Mouse (Mus musculus): ENCODE data around the gene Por.

Por gene

GRCm38 (mm10) chr5:135657128-135657527, 12.7 kb upstream of the Por start:
- no peak for DNase-seq (ENCODE audit: low read depth, low spot score)

DNA sequence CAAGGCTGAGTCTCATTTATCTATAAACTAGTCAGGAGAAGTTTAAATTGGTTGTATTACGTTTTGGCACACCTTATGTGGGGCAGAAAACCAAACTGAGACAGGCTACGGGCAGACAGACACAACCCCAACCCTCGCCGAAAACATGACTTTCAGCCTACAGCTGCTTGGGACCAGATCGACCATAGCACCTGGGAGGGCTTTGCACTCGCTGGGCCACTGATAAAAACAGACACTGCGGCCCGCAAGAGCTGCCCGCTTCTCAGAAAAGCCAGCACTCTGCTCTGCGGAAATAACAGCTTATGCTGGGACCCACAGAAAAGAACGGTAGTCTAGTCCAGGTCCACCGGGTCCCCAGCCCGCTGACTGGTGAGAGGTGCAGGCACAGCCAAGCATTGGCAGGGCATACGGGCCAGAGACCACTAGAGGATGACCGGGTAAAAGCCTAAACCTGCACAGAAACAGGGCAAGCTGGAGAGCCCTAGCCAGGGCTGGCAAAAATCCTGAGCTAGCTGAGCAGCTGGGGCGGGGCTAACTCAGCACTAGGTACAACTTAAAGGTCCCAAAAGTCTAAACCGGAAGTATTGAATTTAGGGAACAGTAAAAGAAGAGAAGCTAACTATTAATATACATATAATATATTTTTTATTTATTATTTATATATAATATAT, 12.0 kb upstream of the Por start:
- DNase-seq (ENCODE audit: low read depth, low spot score): no peak

- no peak for DNase-seq (ENCODE audit: low read depth, low spot score)
Measured at GRCm38 (mm10) chr5:135659956-135660355, 9.9 kb upstream of the Por start.

- no peak for DNase-seq (ENCODE audit: low read depth, low spot score)
Measured at GRCm38 (mm10) chr5:135660535-135660934, 9.3 kb upstream of the Por start.

DNA sequence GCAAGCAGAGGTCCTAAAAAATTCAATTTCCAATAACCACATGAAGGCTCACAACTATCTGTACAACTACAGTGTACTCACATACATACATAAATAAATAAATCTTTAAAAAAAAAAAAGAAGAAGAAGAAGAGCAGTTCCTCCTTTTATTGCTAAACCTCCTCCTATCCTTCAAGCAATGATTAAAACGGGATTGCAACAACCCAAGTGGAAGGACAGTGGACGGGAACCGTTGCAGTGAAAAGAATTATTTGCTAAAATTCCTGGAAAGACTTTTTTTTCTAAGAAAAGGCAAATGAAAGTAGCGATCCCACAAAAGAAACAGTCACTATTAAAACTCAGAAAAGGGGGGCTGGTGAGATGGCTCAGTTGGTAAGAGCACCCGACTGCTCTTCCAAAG, 2.9 kb upstream of the Por start:
- DNase-seq (ENCODE audit: low read depth, low spot score): no peak

DNA sequence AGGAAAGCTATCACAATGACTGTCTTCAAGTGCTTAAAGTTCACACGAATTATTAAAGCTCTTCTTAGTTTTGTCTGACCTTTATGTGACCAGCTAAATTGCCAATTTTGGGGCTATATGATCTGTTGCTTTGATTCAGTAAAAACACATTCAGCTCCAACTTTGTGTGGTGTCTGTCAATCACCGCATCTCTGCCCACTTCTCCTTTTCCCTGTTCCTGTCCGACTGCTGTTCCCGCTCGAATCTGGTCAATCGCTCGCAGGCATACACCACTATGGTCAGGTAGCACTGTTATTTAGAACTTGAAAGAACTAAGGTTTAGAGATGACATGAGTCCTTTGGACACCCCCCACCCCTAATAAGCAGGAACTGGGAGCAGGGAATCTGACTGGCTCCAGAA, 1.8 kb upstream of the Por start:
- DNase-seq (ENCODE audit: low read depth, low spot score): no peak

DNA sequence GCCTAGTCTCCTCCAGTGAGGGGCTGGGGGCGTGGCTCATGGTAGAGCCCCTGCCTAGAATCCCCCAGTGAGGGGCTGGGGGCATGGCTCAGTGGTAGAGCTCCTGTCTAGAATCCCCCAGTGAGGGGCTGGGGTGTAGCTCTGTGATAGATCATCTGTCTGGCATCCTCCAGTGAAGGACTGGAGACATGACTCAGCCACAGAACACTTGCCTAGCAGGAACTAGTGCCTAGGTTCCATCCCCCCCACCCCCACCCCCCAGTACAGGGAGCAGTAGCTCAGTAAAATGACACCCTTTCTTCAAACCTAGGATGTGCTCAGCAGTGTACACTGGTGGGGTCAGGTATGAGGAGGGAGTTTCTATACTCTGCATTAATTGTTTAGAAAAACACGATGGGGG, 1.0 kb downstream of the Por start:
- no peak for DNase-seq (ENCODE audit: low read depth, low spot score)

DNA sequence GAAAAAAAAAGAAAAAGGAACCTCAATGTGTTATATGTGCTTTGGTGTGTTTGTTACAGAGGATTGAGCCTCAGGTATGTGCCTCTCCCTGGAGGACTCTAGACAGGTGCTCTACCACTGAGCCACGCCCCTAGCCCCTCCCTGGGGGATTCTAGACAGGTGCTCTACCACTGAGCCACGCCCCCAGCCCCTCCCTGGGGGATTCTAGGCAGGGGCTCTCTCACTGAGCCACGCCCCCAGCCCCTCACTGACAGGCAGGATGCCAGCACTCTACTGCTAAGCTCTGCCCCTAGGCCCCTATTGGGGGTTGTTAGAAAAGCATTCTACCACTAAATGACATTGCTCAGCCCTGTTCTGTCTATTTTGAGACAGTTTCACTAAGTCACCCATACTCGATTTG, 2.7 kb downstream of the Por start:
- DNase-seq (ENCODE audit: low read depth, low spot score): no peak

- DNase-seq (ENCODE audit: low read depth, low spot score): no peak
Measured at GRCm38 (mm10) chr5:135672980-135673379, 3.1 kb downstream of the Por start.

DNA sequence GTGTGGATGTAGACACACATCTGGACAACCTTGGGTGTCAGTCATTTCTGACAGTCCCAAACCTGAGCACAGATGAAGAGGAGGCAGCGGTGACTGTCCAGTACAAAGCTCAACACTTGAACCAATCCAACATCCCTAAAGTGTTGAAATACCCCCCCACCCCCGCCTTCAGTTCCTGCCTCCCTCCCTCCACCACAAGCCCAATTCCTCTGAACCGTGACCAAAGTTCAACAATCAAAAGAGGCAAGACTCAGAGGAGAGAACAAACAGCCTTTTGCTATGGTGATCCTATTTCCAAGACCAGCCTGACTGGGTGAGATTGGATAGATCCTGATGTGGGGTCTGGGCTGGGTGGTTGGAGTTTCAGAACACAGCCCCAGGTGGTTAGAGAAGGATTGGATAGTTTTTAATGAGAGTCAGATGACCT, 4.5 kb downstream of the Por start:
- DNase-seq (ENCODE audit: low read depth, low spot score): no peak

DNA sequence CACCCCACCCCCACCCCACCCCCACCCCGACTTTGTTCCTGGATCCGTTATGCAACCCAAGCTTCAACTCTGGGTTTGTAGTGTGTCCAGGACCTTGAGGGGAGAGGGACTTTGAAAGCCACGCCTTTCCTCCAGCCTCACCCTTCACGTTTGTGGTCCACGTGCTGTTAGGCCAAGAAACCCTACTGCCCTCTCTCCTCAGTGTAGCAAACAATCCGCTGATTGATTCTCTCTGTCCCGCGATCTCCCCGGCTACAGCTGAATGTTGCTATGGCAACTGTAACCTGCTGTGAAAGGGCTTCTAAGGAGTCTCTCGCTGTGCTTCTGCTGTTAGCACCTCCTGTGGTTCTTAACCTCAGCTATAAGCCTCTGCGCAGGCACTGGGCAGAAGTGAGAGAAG, 5.0 kb downstream of the Por start:
- peak; percentile 74 for DNase-seq (ENCODE audit: low read depth, low spot score)

DNA sequence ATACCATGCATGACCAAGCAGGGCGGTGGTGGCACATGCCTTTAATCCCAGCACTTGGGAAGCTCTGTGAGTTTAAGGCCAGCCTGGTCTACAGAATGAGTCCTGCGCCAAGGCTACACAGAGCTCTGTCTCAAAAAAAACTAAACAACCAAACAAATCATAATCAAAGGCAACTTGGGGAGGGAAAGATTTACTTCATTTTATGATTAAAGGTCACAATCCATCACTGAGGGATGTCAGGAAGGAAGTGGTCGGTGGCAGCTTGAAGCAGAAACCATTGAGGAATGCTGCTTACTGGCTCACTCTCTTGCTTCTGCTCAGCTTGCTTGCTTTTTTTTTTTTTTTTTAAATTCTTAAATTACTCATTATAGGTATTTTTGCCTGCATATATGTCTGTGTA, 6.9 kb downstream of the Por start:
- DNase-seq (ENCODE audit: low read depth, low spot score): no peak

DNA sequence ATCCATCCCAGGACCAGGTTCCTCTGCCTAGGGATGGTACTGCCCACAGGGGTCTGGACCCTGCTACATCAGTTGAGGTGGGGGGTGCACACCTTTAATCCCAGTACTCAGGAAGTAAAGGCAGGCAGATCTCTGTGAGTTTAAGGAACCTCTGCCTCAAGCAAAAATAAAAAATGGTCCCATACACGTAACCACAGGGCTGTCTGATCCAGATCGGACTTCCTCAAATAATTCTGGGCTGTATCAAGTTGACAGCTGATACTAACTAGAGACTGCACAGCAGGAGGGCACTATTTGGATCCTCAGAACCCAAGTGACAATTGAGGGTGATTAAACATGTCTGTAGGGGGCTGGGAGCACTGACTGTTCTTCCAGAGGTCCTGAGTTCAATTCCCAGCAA, 7.4 kb downstream of the Por start:
- DNase-seq (ENCODE audit: low read depth, low spot score): no peak

GRCm38 (mm10) chr5:135678481-135678880, 8.6 kb downstream of the Por start:
- DNase-seq (ENCODE audit: low read depth, low spot score): no peak

DNA sequence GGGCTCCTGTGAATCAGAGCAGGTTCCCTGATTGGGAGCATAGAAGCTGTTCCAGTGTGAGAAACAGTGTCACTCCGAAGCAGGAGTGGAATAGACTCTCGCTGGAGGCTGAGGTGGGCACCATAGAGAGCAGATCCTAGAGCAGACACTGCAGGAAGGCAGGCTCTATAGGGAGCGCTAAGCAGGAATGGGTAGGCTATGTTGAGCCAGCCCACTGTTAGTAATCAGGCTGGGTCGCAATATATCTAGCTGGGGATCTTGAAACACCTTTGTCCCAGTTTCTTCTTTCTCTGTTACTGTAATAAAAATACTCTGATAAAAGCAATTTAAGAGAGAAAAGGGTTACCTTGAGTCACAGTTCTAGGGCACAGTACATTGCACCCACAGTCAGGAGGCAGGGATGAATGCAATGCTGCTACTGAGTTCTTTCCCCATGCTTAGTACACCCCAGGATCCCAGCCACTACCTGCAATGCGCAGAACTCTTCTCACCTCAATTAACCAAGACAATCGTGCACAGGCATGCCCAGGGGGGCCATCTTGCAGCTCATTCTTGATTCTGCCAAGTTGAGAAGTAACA, 11.2 kb downstream of the Por start:
- no peak for DNase-seq (ENCODE audit: low read depth, low spot score)

- DNase-seq (ENCODE audit: low read depth, low spot score): no peak
Measured at GRCm38 (mm10) chr5:135682009-135682408, 12.2 kb downstream of the Por start.

- DNase-seq (ENCODE audit: low read depth, low spot score): no peak
Measured at GRCm38 (mm10) chr5:135682942-135683570, 13.2 kb downstream of the Por start.

DNA sequence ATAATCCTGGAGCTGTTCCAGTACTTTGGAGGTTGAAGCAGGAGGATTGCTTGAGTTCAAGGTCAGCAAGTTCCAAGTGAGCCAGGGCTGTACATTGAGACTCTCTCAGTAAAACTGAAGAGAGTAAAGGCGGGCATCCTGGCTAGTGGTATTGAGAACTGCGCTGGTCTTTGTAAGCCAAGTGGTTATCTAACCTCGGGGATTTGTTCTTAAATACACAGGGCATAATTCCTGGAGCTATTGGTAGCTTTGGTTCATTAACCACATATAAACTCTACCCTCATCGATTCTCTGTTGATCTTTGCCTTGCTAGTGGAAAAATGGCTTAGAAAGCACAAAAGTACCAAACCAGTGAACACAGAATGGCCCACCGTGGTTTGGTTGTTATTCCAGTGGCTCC, 20.6 kb downstream of the Por start:
- no peak for DNase-seq (ENCODE audit: low read depth, low spot score)

DNA sequence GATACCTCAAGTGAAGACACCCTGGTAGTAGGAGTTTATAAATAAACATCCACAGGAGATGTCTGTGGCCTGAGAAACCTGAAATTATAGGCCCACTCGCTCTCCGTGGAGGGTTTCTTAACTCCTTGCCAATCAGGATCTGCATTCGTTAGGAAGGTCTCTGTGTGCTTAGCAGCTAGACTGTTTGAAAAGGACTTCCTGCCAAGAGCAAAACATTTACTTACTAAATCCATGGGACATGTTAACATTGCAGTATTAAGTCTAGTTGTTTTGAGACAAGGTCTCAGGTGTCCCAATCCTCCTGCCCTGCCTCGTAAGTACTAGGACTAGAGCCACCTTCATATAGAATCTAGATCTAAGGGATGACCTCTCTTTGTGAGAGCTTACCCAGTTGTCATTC, 21.4 kb downstream of the Por start:
- no peak for DNase-seq (ENCODE audit: low read depth, low spot score)

GRCm38 (mm10) chr5:135693281-135693853, 23.5 kb downstream of the Por start:
- DNase-seq (ENCODE audit: low read depth, low spot score): no peak

GRCm38 (mm10) chr5:135695277-135695721, 25.5 kb downstream of the Por start:
- no peak for DNase-seq (ENCODE audit: low read depth, low spot score)

GRCm38 (mm10) chr5:135697711-135698111, 27.9 kb downstream of the Por start:
- no peak for DNase-seq (ENCODE audit: low read depth, low spot score)

DNA sequence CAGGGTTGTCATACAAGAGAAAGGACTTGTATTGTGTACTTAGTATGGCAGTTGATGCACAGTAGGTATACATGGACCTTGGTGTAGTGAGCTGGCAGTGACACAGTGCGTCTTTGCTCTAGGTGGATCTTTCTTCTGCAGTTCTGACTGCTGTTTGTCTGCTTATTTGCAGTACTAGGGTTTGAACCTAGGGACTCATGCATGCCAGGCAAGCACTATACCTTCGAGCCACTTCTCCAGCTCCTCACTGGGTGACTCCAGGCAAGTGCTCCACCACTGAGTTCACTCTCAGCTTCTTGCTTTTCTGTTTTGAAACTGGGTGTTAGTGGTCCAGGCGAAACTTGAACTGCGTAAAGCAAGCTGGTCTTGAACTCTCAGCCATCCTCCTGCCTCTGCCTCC, 31.8 kb downstream of the Por start:
- DNase-seq (ENCODE audit: low read depth, low spot score): no peak

All from brain, embryonic 18.5 days (tissue).